Mouse (Mus musculus) small intestine, adult 10 weeks (tissue): Measurements from ENCODE around the gene Angel2. TPM values are rescaled to one million over a fixed set of nuclear protein-coding genes. Genes with fewer than 3 reads are reported as not detected.

Experiments
- polyA plus RNA-seq: library from polyadenylated mRNA; stranded (reverse); fragments of 350-450 nt; fragmentation: Illumina TruSeq; extraction: RNeasy Lipid Tissue Mini Kit (QIAGEN cat#74804); gene quantifications from one replicate; pipeline ENCODE4 v1.2.3, GENCODE M21; 2014; ENCODE audit warnings: low replicate concordance

Angel2 gene
- polyA plus RNA-seq = 73.9 TPM

DNA sequence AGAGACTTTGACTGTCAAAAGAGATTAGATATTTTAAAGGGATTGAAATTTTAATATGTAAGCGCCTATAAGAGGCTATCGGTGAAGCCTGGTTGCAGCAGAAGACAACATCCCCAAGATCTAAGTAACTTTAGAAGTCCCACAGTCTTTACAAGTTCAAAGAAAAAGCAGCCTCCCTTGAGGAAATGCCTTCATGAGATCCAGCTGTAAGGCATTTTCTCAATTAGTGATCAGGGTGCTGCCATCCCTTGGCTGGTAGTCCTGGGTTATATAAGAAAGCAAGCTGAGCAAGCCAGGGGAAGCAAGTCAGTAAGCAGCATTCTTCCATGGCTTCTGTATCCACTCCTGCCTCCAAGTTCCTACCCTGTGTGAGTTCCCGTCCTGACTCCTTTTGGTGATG, at the start of gene Angel2:
Gene Angel2 (plus strand): TSS at position 301 of the 400 bp plus-strand sequence.

DNA sequence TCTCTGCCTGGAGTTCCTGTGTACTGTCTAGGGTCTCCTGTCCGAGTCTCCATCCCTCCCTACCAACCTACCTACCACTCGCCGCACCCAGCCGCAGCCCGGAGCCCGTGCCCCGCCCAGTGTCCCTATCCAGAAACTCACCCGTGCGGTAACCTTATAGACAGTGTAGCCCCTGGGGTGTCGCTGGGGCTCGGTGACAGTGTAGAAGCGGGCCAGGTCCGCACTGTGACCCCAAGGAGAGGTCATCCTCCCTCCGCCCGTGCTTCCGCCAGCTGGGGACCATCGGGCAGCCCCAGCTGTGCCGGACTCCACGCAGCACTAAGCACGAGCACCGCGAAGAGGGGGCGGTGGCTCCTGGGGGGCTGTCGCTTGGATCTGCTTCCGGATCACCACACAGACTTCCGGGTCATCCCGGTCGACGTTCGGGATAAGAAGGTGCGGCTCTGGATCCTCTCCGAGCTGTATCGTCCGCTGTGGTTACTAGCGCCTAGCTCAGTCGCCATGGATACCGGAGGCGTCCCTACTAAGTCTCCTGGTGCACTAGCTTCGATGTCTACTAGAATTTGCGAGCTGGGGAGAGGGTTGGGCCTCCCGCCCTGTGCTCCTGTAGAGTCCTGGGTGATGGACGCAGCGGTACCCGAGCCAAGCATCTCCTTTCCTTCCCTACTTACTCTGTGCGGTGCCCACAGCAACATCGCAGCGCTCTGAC, 13.3 kb upstream of the Angel2 start, which contains the start of gene Rps6kc1:
Gene Rps6kc1 (minus strand): TSS at position 356 of the 709 bp plus-strand sequence.

GRCm38 (mm10) chr1:190979100-190979563, 54.2 kb downstream of the Angel2 start, which contains the start of gene Vash2:
Vash2 (minus strand) TSS chr1:190979296.

Other genes starting within 250 kb of the Angel2 start
- 5.0 TPM for gene Rps6kc1, start 13.3 kb upstream of the Angel2 start, polyA plus RNA-seq
- 0.37 TPM for gene Vash2, start 54.2 kb downstream of the Angel2 start, polyA plus RNA-seq
- 319 TPM for gene Flvcr1, start 101.0 kb downstream of the Angel2 start, polyA plus RNA-seq
- not detected for gene Spata45, start 111.5 kb downstream of the Angel2 start, polyA plus RNA-seq
- 15.5 TPM for gene Tatdn3, start 137.8 kb downstream of the Angel2 start, polyA plus RNA-seq
- 0.74 TPM for gene Nsl1, start 137.9 kb downstream of the Angel2 start, polyA plus RNA-seq
- gene Batf3, start 172.7 kb downstream of the Angel2 start, polyA plus RNA-seq = 0.78 TPM
- gene Fam71a, start 239.7 kb downstream of the Angel2 start, polyA plus RNA-seq = not detected